ENCODE assay signal across 8 mouse cellular contexts in genomic region chr1:77972301-77972717, GRCm38 (mm10).
A peak's percentile ranks its signal among the peaks of the same experiment; 100 is the strongest.
DNase-seq lines count a peak whose midpoint lies in the region; ATAC-seq and TF ChIP-seq lines count a peak whose summit lies in the region.

No protein-coding gene starts in this region.

- H3K4me2 ChIP-seq in intestine, embryonic 14.5 days (ENCODE audit: low read length), result no peak overlapping the region
- H3K4me2 ChIP-seq in intestine, embryonic 16.5 days (ENCODE audit: low read depth, low read length), result no peak overlapping the region
- peak overlapping the region; percentile 31 for H3K4me2 ChIP-seq in hindbrain, embryonic 13.5 days
- no peak overlapping the region for H3K4me2 ChIP-seq in midbrain, postnatal 0 days (ENCODE audit: low read depth, low read length, poor library complexity, severe bottlenecking)

- TF ChIP-seq POLR2A in embryonic fibroblast, embryonic 13.5 days (IDR thresholded peaks at IDR 0.05; ENCODE audit: low read depth, low read length), result no peak

- TF ChIP-seq CTCF in embryonic fibroblast, embryonic 13.5 days (IDR thresholded peaks at IDR 0.05; ENCODE audit: borderline replicate concordance, insufficient read depth, low read length), result peak; percentile 61; the same call in 1 of the 2 replicates
- peak; percentile 86 for TF ChIP-seq CTCF in midbrain, postnatal 0 days (IDR thresholded peaks at IDR 0.05)

- H3K4me1 ChIP-seq in intestine, embryonic 14.5 days (replicated peaks; ENCODE audit: control insufficient read depth, insufficient read depth, low read length), result no peaks in the 10 kb centered on the region
- no peaks in the 10 kb centered on the region for H3K4me1 ChIP-seq in intestine, embryonic 16.5 days (ENCODE audit: control insufficient read depth, insufficient read depth, low read length)
- H3K4me1 ChIP-seq in embryonic fibroblast, embryonic 13.5 days (ENCODE audit: control insufficient read depth, insufficient read depth, low read length), result no peaks in the 10 kb centered on the region
- H3K4me1 ChIP-seq in hindbrain, embryonic 13.5 days (replicated peaks), result 0 out of 2 replicates have a peak, but pooled peaks cover 4% of the 10 kb centered on the region
- H3K4me1 ChIP-seq in midbrain, postnatal 0 days (ENCODE audit: insufficient read depth, low read length), result no peaks in the 10 kb centered on the region

- H3K9me3 ChIP-seq in intestine, embryonic 14.5 days (ENCODE audit: control insufficient read depth, low read length), result no peaks in the 10 kb centered on the region
- no peaks in the 10 kb centered on the region for H3K9me3 ChIP-seq in intestine, embryonic 16.5 days (ENCODE audit: control insufficient read depth, low read length)
- H3K9me3 ChIP-seq in hindbrain, embryonic 13.5 days, result no peaks in the 10 kb centered on the region
- no peaks in the 10 kb centered on the region for H3K9me3 ChIP-seq in midbrain, postnatal 0 days (ENCODE audit: low read length)

- H3K36me3 ChIP-seq in intestine, embryonic 14.5 days (ENCODE audit: control insufficient read depth, insufficient read depth, low read length), result no peaks in the 10 kb centered on the region
- no peaks in the 10 kb centered on the region for H3K36me3 ChIP-seq in intestine, embryonic 16.5 days (ENCODE audit: control insufficient read depth, insufficient read depth, low read length)
- H3K36me3 ChIP-seq in hindbrain, embryonic 13.5 days, result no peaks in the 10 kb centered on the region
- H3K36me3 ChIP-seq in midbrain, postnatal 0 days (ENCODE audit: insufficient read depth, low read length), result no peaks in the 10 kb centered on the region

- H3K9ac ChIP-seq in intestine, embryonic 14.5 days (ENCODE audit: low read length), result no peak overlapping the region
- no peak overlapping the region for H3K9ac ChIP-seq in intestine, embryonic 16.5 days (ENCODE audit: low read depth, low read length)
- H3K9ac ChIP-seq in hindbrain, embryonic 13.5 days, result 0 out of 2 replicates have a peak overlapping the region, but pooled peaks have one; percentile 9
- no peak overlapping the region for H3K9ac ChIP-seq in midbrain, postnatal 0 days (replicated peaks; ENCODE audit: low read length, poor library complexity, severe bottlenecking)

- 17% methylated on average over 9 of the region's 9 CpGs for WGBS in intestine, embryonic 14.5 days
- WGBS in intestine, embryonic 16.5 days, result 21% methylated on average over 9 of the region's 9 CpGs
- 3% methylated on average over 9 of the region's 9 CpGs for WGBS in hindbrain, embryonic 13.5 days
- WGBS in midbrain, postnatal 0 days, result 9% methylated on average over 9 of the region's 9 CpGs

- no peak overlapping the region for H3K27ac ChIP-seq in intestine, embryonic 14.5 days (ENCODE audit: low read depth)
- no peak overlapping the region for H3K27ac ChIP-seq in intestine, embryonic 16.5 days (ENCODE audit: low read length)
- H3K27ac ChIP-seq in embryonic fibroblast, embryonic 13.5 days (ENCODE audit: insufficient read depth, low read length), result no peak overlapping the region
- H3K27ac ChIP-seq in hindbrain, embryonic 13.5 days, result no peak overlapping the region
- H3K27ac ChIP-seq in midbrain, postnatal 0 days (ENCODE audit: low read depth, low read length), result no peak overlapping the region

- no peak overlapping the region for H3K4me3 ChIP-seq in intestine, embryonic 14.5 days (ENCODE audit: low read depth, low read length)
- H3K4me3 ChIP-seq in intestine, embryonic 16.5 days (ENCODE audit: low read length), result no peak overlapping the region
- no peak overlapping the region for H3K4me3 ChIP-seq in embryonic fibroblast, embryonic 13.5 days (ENCODE audit: insufficient read depth, low read length)
- peak overlapping the region; percentile 13; the same call in 1 of the 2 replicates for H3K4me3 ChIP-seq in hindbrain, embryonic 13.5 days
- H3K4me3 ChIP-seq in midbrain, postnatal 0 days (ENCODE audit: low read depth, low read length), result no peak overlapping the region

- peak; percentile 65 for DNase-seq in intestine, embryonic 14.5 days (ENCODE audit: low spot score)
- peak; percentile 19 to 27 for DNase-seq in adrenal gland, postnatal 4 days (ENCODE audit: low spot score in 2 of 2)
- DNase-seq in left cerebral cortex, adult 9 months (ENCODE audit: low spot score in 2 of 2), result peak; percentile 8 to 23
- DNase-seq in midbrain, postnatal 0 days (ENCODE audit: low spot score), result peak; percentile 82
- DNase-seq in testis, postnatal 14 days (ENCODE audit: low spot score), result peak; percentile 33

- H3K27me3 ChIP-seq in intestine, embryonic 14.5 days (replicated peaks; ENCODE audit: control insufficient read depth, insufficient read depth, low read length), result peaks cover 11% of the 10 kb centered on the region
- no peaks in the 10 kb centered on the region for H3K27me3 ChIP-seq in intestine, embryonic 16.5 days (replicated peaks; ENCODE audit: control insufficient read depth, insufficient read depth, low read length)
- peaks cover 27% of the 10 kb centered on the region for H3K27me3 ChIP-seq in hindbrain, embryonic 13.5 days
- H3K27me3 ChIP-seq in midbrain, postnatal 0 days (ENCODE audit: insufficient read depth, low read length), result peaks cover 4% of the 10 kb centered on the region; the same call in 1 of the 2 replicates

- no peak for ATAC-seq in intestine, embryonic 14.5 days (replicated peaks; ENCODE audit: low FRiP score, low TSS enrichment, low read depth)
- no peak for ATAC-seq in intestine, embryonic 16.5 days
- peak; percentile 85 for ATAC-seq in hindbrain, embryonic 13.5 days (ENCODE audit: low FRiP score)
- ATAC-seq in midbrain, postnatal 0 days (ENCODE audit: low FRiP score), result peak; percentile 34; the same call in 1 of the 2 replicates

Comparison
In these comparisons a context has a peak if more than half of its experiments do, and no peak if none do; other contexts are left out.
1. ATAC-seq: peak in hindbrain, embryonic 13.5 days (single experiment) and midbrain, postnatal 0 days (single experiment); none in intestine, embryonic 14.5 days (single experiment) and intestine, embryonic 16.5 days (single experiment).
2. DNase-seq: peak in every context shown above with its lines; median percentile 82 in midbrain, postnatal 0 days; 65 in intestine, embryonic 14.5 days; 33 in testis, postnatal 14 days; 23 in adrenal gland, postnatal 4 days; 16 in left cerebral cortex, adult 9 months.